Mouse (Mus musculus) lung, postnatal 36 days (tissue): Measurements from ENCODE around the gene Gm49510.

Source experiments
- DNase-seq: peaks from one replicate; pipeline ENCODE4 v3.0.0; 2022; ENCODE audit warnings: mixed read lengths

Gm49510 gene

GRCm38 (mm10) chr15:78899409-78899739, at the start of gene Gm49510:
Gene Gm49510 (plus strand): TSS chr15:78899667.
- no peak for DNase-seq

- no peak for DNase-seq
Measured at GRCm38 (mm10) chr15:78850059-78850824, 49.2 kb upstream of the Gm49510 start.

GRCm38 (mm10) chr15:78850944-78851343, 48.5 kb upstream of the Gm49510 start:
- no peak for DNase-seq

- DNase-seq: peak; percentile 98
Measured at GRCm38 (mm10) chr15:78851505-78852153, 47.8 kb upstream of the Gm49510 start.

GRCm38 (mm10) chr15:78855303-78855965, 44.0 kb upstream of the Gm49510 start, which contains the start of gene Lgals2:
Gene Lgals2 (minus strand): TSS chr15:78855529.
- no peak for DNase-seq

- DNase-seq: peak; percentile 85
Measured at GRCm38 (mm10) chr15:78857009-78857408, 42.5 kb upstream of the Gm49510 start.

- no peak for DNase-seq
Measured at GRCm38 (mm10) chr15:78859311-78859710, 40.2 kb upstream of the Gm49510 start.

GRCm38 (mm10) chr15:78859714-78860113, 39.8 kb upstream of the Gm49510 start:
- DNase-seq: peak; percentile 66

GRCm38 (mm10) chr15:78862280-78862679, 37.2 kb upstream of the Gm49510 start:
- DNase-seq: no peak

GRCm38 (mm10) chr15:78863154-78863553, 36.3 kb upstream of the Gm49510 start:
- no peak for DNase-seq

- peak; percentile 58 for DNase-seq
Measured at GRCm38 (mm10) chr15:78863852-78864253, 35.6 kb upstream of the Gm49510 start.

GRCm38 (mm10) chr15:78868398-78868797, 31.1 kb upstream of the Gm49510 start:
- peak; percentile 83 for DNase-seq

GRCm38 (mm10) chr15:78868826-78869233, 30.6 kb upstream of the Gm49510 start:
- DNase-seq: peak; percentile 53

- DNase-seq: peak; percentile 67
Measured at GRCm38 (mm10) chr15:78869775-78870174, 29.7 kb upstream of the Gm49510 start.

GRCm38 (mm10) chr15:78872021-78872608, 27.4 kb upstream of the Gm49510 start:
- DNase-seq: no peak

GRCm38 (mm10) chr15:78873803-78874435, 25.5 kb upstream of the Gm49510 start:
- no peak for DNase-seq

GRCm38 (mm10) chr15:78874989-78875388, 24.5 kb upstream of the Gm49510 start:
- no peak for DNase-seq

GRCm38 (mm10) chr15:78875537-78875936, 23.9 kb upstream of the Gm49510 start:
- no peak for DNase-seq

GRCm38 (mm10) chr15:78876258-78876696, 23.2 kb upstream of the Gm49510 start:
- DNase-seq: peak; percentile 94

- DNase-seq: peak; percentile 98
Measured at GRCm38 (mm10) chr15:78876991-78877809, 22.3 kb upstream of the Gm49510 start, which contains the start of gene Gga1. Gene Gga1 (plus strand): TSS chr15:78877190.

- no peak for DNase-seq
Measured at GRCm38 (mm10) chr15:78877810-78878390, 21.6 kb upstream of the Gm49510 start.
